Mouse (Mus musculus) kidney, adult 8-10 months (tissue): Measurements from ENCODE around the gene Kcnj12.

Experiments
- DNase-seq, 2 experiments: peaks; one replicate each; pipeline ENCODE4 v3.0.0; 2022

Kcnj12 gene

DNA sequence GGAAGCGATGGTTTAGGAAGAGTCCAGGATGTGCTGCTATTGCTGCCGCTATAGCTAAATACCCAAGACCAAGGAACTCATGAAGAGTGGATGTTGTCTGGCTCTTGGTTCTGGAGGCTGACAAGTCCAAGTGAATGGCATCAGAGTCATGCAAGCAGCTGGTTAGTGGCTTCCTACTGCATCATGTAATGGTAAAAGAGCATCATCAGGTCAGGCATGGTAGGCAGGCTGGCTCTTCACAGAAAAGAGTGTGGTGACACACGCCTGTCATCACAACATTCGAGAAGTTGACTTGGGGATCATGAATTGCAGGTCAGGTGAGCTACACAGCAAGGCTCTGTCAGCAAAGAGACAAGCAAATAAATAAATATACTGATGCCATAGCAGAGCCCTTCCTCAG is 89.1 kb downstream of the Kcnj12 start:
- no peak for DNase-seq

DNA sequence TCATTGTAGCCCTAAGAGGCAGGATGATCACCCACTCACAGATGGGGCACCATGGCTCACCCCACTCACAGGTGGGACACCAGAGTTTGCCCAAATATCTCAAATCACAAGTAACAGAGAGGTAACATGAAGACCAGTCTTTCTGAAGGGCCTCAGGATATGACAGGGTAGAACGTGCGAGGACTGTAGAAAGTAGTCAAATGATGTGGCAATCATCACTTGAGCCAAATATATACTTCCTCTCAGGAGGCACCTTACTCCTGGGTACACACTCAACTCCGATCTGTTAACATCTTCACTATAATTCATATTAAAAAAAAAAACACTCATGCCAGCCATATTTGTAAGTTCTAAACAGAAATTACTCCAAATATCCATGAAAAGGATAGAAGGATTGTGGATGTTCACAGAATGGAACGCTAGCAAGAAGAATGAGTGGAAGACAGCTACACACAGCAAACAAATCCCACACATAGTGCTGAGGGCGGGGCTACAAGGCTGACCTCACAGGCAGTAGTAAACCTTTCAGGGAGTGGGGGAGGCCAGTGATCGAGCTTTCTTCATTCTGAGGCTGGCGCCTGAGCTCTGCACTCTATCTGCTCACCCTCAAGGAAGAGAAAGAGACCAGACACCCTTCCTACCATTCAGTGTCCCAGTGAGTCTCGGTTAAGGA is 90.1 kb downstream of the Kcnj12 start:
- no peak for DNase-seq

DNA sequence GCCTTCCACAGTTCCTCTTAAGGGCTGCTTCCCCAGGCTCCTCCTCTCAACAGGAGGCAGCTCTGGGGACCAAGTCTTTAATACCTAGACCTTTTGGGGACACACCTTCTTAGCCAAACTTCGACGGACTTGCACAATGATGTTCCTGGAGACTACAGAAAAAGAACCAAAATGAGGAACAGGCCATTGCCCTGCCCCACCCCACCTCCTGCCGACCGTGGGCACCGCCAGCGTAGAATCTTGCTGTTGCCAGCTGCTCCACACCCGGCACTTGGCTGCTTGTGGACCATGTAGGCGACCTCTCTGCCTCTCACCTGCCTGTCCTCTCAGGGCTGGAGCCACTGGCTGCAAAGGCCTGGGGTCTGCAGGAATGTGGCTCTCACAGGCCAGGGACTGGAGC is 93.9 kb downstream of the Kcnj12 start:
- no peak for DNase-seq

DNA sequence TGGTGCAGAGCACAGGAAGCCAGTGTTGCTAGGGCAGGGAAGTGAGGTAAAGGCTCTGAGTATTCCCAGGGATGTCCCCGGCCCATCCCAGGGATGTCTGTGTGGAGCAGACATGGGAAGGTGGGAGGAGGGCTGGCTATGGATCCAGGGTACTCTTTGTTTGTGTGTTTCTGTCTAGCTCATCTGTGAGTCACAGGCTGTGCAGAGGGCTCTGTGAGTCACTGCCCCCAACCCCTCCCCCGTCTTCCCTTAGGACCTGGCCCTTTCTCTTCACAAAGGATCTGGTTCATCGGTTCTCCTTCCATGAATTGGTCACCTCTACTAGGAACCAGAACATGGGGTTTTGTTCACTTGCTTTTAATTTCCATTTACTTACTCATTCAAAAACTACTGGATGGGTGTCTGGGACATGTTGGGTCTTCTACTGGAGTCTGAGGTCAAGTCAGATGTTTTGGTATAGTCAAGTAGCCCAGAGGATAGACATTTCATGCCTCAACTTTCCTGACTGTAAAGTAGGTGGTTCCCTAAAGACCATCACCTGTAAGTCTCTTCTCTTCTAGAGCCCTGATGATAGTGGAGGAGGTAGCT is 97.7 kb downstream of the Kcnj12 start:
- no peak for DNase-seq
